Mouse (Mus musculus): ENCODE data around the gene Tlcd1. TPM values are rescaled to one million over a fixed set of nuclear protein-coding genes. Genes with fewer than 3 reads are reported as not detected.

The Tlcd1 gene
- polyA plus RNA-seq, 1 experiment from 2014 or later: 31.3 TPM

- H3K4me1 ChIP-seq: peaks cover 21% of the 10 kb centered on the region
- WGBS: under 1% methylated on average over 42 of the region's 42 CpGs
Observed at GRCm38 (mm10) chr11:78189234-78190040, 12.9 kb downstream of the Tlcd1 start.

GRCm38 (mm10) chr11:78190041-78190440 is 13.5 kb downstream of the Tlcd1 start:
- H3K27me3 ChIP-seq: no peaks in the 10 kb centered on the region
- no peaks in the 10 kb centered on the region for H3K9me3 ChIP-seq
- peaks cover 27% of the 10 kb centered on the region for H3K4me1 ChIP-seq
- ATAC-seq (ENCODE audit: insufficient number of reproducible peaks, low FRiP score, low TSS enrichment, low read depth): no peak
- peak overlapping the region; percentile 99 for H3K27ac ChIP-seq
- peaks cover 28% of the 10 kb centered on the region for H3K36me3 ChIP-seq
- WGBS: 51% methylated on average over 6 of the region's 6 CpGs
- H3K4me2 ChIP-seq: peak overlapping the region; percentile 65
- 0 out of 2 replicates have a peak overlapping the region, but pooled peaks have one; percentile 89 for H3K9ac ChIP-seq
- H3K4me3 ChIP-seq: peak overlapping the region; percentile 76

More at GRCm38 (mm10) chr11:78189234-78190040, 12.9 kb downstream of the Tlcd1 start:
- Histone ChIP-seq H3K36me3 (peaks cover 28% of the 10 kb centered on the region), H3K9me3 (no peaks in the 10 kb centered on the region), H3K27me3 (no peaks in the 10 kb centered on the region), H3K4me3 (peak overlapping the region; percentile 76), H3K9ac (peak overlapping the region; percentile 89), H3K27ac (peak overlapping the region; percentile 99), H3K4me2 (peak overlapping the region; percentile 65)
- peak; percentile 68; the same call in 1 of the 2 replicates for ATAC-seq (ENCODE audit: insufficient number of reproducible peaks, low FRiP score, low TSS enrichment, low read depth)

- H3K4me2 ChIP-seq: peak within 1 kb of the TSS; percentile 68
Observed at GRCm38 (mm10) chr11:78193113-78193512, 16.6 kb downstream of the Tlcd1 start, which contains the start of gene Proca1. TSS of gene Proca1 (plus strand) at chr11:78193392.

GRCm38 (mm10) chr11:78194411-78195100 is 18.0 kb downstream of the Tlcd1 start:
- Histone ChIP-seq H3K36me3 (peaks cover 28% of the 10 kb centered on the region), H3K9ac (0 out of 2 replicates have a peak overlapping the region, but pooled peaks have one; percentile 26), H3K4me3 (peak overlapping the region; percentile 53), H3K27me3 (no peaks in the 10 kb centered on the region), H3K27ac (peak overlapping the region; percentile 79), H3K4me1 (peaks cover 26% of the 10 kb centered on the region), H3K4me2 (peak overlapping the region; percentile 68), H3K9me3 (no peaks in the 10 kb centered on the region)
- 4% methylated on average over 30 of the region's 30 CpGs for WGBS
- ATAC-seq (ENCODE audit: insufficient number of reproducible peaks, low FRiP score, low TSS enrichment, low read depth): peak; percentile 76

More at GRCm38 (mm10) chr11:78193113-78193512, 16.6 kb downstream of the Tlcd1 start, which contains the start of gene Proca1:
- Histone ChIP-seq H3K9ac (no peak within 1 kb of the TSS), H3K36me3 (peaks cover 28% of the 10 kb centered on the region), H3K9me3 (no peaks in the 10 kb centered on the region), H3K27me3 (no peaks in the 10 kb centered on the region), H3K27ac (peak within 1 kb of the TSS; percentile 79), H3K4me3 (peak within 1 kb of the TSS; percentile 53), H3K4me1 (peaks cover 28% of the 10 kb centered on the region)
- WGBS: 79% methylated on average over 1 of the region's 1 CpGs
- ATAC-seq (ENCODE audit: insufficient number of reproducible peaks, low FRiP score, low TSS enrichment, low read depth): no peak

- H3K27ac ChIP-seq: peak overlapping the region; percentile 79
- no peaks in the 10 kb centered on the region for H3K9me3 ChIP-seq
- peak overlapping the region; percentile 68 for H3K4me2 ChIP-seq
- no peaks in the 10 kb centered on the region for H3K27me3 ChIP-seq
- 67% methylated on average over 23 of the region's 23 CpGs for WGBS
- H3K4me3 ChIP-seq: peak overlapping the region; percentile 53
- H3K9ac ChIP-seq: 0 out of 2 replicates have a peak overlapping the region, but pooled peaks have one; percentile 26
- H3K4me1 ChIP-seq: peaks cover 19% of the 10 kb centered on the region
- H3K36me3 ChIP-seq: peaks cover 27% of the 10 kb centered on the region
- no peak for ATAC-seq (ENCODE audit: insufficient number of reproducible peaks, low FRiP score, low TSS enrichment, low read depth)
Observed at GRCm38 (mm10) chr11:78195101-78195863, 18.8 kb downstream of the Tlcd1 start.

- H3K9ac ChIP-seq: no peak overlapping the region
- no peaks in the 10 kb centered on the region for H3K27me3 ChIP-seq
- no peaks in the 10 kb centered on the region for H3K4me1 ChIP-seq
- ATAC-seq (ENCODE audit: insufficient number of reproducible peaks, low FRiP score, low TSS enrichment, low read depth): no peak
- H3K27ac ChIP-seq: no peak overlapping the region
- H3K4me3 ChIP-seq: no peak overlapping the region
- 91% methylated on average over 3 of the region's 3 CpGs for WGBS
- H3K36me3 ChIP-seq: peaks cover 47% of the 10 kb centered on the region
- H3K9me3 ChIP-seq: no peaks in the 10 kb centered on the region
- no peak overlapping the region for H3K4me2 ChIP-seq
Observed at GRCm38 (mm10) chr11:78202372-78202771, 25.9 kb downstream of the Tlcd1 start.

- no peaks in the 10 kb centered on the region for H3K27me3 ChIP-seq
- WGBS: 83% methylated on average over 6 of the region's 6 CpGs
- ATAC-seq (ENCODE audit: insufficient number of reproducible peaks, low FRiP score, low TSS enrichment, low read depth): no peak
- no peak overlapping the region for H3K4me2 ChIP-seq
- peaks cover 66% of the 10 kb centered on the region for H3K36me3 ChIP-seq
- H3K9ac ChIP-seq: no peak overlapping the region
- H3K4me3 ChIP-seq: no peak overlapping the region
- no peaks in the 10 kb centered on the region for H3K4me1 ChIP-seq
- no peaks in the 10 kb centered on the region for H3K9me3 ChIP-seq
- H3K27ac ChIP-seq: no peak overlapping the region
Observed at GRCm38 (mm10) chr11:78204287-78204686, 27.8 kb downstream of the Tlcd1 start.

GRCm38 (mm10) chr11:78205361-78206206 is 29.1 kb downstream of the Tlcd1 start:
- WGBS: 68% methylated on average over 13 of the region's 13 CpGs

GRCm38 (mm10) chr11:78207190-78207589 is 30.7 kb downstream of the Tlcd1 start:
- H3K4me1 ChIP-seq: no peaks in the 10 kb centered on the region
- H3K4me3 ChIP-seq: no peak overlapping the region
- H3K36me3 ChIP-seq: peaks cover 95% of the 10 kb centered on the region
- ATAC-seq (ENCODE audit: insufficient number of reproducible peaks, low FRiP score, low TSS enrichment, low read depth): no peak
- H3K9me3 ChIP-seq: no peaks in the 10 kb centered on the region
- no peak overlapping the region for H3K9ac ChIP-seq
- H3K27me3 ChIP-seq: no peaks in the 10 kb centered on the region
- H3K27ac ChIP-seq: no peak overlapping the region
- no peak overlapping the region for H3K4me2 ChIP-seq
- 83% methylated on average over 7 of the region's 7 CpGs for WGBS

More at GRCm38 (mm10) chr11:78205361-78206206, 29.1 kb downstream of the Tlcd1 start:
- no peak overlapping the region for H3K4me3 ChIP-seq
- H3K4me2 ChIP-seq: no peak overlapping the region
- no peaks in the 10 kb centered on the region for H3K27me3 ChIP-seq
- H3K27ac ChIP-seq: no peak overlapping the region
- ATAC-seq (ENCODE audit: insufficient number of reproducible peaks, low FRiP score, low TSS enrichment, low read depth): no peak
- H3K9ac ChIP-seq: no peak overlapping the region
- H3K36me3 ChIP-seq: peaks cover 79% of the 10 kb centered on the region
- H3K4me1 ChIP-seq: no peaks in the 10 kb centered on the region
- H3K9me3 ChIP-seq: no peaks in the 10 kb centered on the region

GRCm38 (mm10) chr11:78209886-78210285 is 33.4 kb downstream of the Tlcd1 start:
- H3K4me3 ChIP-seq: no peak overlapping the region
- H3K9ac ChIP-seq: no peak overlapping the region
- no peaks in the 10 kb centered on the region for H3K9me3 ChIP-seq
- no peaks in the 10 kb centered on the region for H3K27me3 ChIP-seq
- H3K4me2 ChIP-seq: no peak overlapping the region
- no peak for ATAC-seq (ENCODE audit: insufficient number of reproducible peaks, low FRiP score, low TSS enrichment, low read depth)
- H3K27ac ChIP-seq: no peak overlapping the region
- H3K36me3 ChIP-seq: peaks cover 95% of the 10 kb centered on the region
- 92% methylated on average over 5 of the region's 6 CpGs for WGBS
- H3K4me1 ChIP-seq: no peaks in the 10 kb centered on the region

- WGBS: 68% methylated on average over 7 of the region's 7 CpGs
- no peak overlapping the region for H3K27ac ChIP-seq
- ATAC-seq (ENCODE audit: insufficient number of reproducible peaks, low FRiP score, low TSS enrichment, low read depth): no peak
- no peaks in the 10 kb centered on the region for H3K9me3 ChIP-seq
- peaks cover 94% of the 10 kb centered on the region for H3K36me3 ChIP-seq
- H3K4me2 ChIP-seq: no peak overlapping the region
- no peak overlapping the region for H3K4me3 ChIP-seq
- H3K4me1 ChIP-seq: no peaks in the 10 kb centered on the region
- H3K9ac ChIP-seq: no peak overlapping the region
- no peaks in the 10 kb centered on the region for H3K27me3 ChIP-seq
Observed at GRCm38 (mm10) chr11:78210615-78211014, 34.1 kb downstream of the Tlcd1 start.
